Mouse (Mus musculus) layer of hippocampus, adult 9-11 months (tissue): ENCODE data around the gene Atp8b2.

ENCODE experiments used
- DNase-seq: peaks from one replicate; pipeline ENCODE4 v3.0.0; 2022

Gene Atp8b2

DNA sequence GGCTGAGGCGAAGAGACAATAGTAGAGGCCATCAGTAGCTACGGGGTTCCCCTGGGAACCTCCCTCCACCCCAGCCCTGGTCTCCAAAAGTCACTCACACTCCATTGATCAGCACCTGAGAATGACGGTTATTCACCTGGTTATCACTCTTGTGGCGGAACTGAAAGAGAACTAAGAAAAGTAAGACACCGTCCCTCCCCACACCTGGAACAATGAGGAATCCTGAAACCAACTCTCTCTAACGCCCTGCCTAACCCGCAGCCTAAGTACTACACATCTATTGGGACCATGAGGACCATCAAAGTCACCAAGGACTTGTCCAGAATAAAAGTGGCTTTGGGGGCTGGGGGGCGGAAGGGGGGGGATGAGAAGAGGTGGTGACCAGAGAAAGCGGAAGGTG is 5.4 kb downstream of the Atp8b2 start:
- no peak for DNase-seq

DNA sequence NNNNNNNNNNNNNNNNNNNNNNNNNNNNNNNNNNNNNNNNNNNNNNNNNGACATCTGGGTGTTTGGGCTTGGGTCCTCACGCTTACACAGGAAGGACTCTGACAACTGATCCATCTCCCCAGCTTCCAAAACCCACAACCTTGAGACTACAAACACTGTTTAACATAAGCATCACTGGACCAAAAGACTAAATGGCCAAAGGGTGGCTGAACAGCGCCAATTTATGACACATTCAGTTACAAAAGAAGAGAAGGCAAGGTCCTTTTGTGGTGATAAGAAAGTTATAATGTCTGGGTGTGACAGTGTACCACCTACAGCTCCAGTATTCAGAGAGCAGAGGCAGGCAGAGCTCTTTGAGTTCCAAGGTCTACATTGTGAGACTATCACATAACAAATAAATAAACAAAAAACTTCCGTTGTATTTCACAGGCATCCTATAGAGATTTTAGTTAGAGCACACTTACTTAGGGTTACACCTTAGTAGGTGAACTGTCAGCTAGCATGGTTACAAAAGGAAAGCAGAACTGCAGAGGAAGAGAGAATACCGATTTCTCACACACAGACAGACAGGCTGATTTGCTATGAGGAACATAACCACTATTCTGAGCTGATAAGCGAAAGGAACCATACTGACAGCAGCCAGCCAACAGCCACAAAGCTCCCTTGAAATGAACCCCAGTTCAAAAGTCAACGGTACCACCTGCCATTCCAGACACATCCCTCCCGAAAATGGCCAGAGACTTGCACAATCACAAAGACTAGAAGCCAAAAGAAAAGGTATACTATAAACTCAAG is 6.9 kb downstream of the Atp8b2 start:
- DNase-seq, result no peak

DNA sequence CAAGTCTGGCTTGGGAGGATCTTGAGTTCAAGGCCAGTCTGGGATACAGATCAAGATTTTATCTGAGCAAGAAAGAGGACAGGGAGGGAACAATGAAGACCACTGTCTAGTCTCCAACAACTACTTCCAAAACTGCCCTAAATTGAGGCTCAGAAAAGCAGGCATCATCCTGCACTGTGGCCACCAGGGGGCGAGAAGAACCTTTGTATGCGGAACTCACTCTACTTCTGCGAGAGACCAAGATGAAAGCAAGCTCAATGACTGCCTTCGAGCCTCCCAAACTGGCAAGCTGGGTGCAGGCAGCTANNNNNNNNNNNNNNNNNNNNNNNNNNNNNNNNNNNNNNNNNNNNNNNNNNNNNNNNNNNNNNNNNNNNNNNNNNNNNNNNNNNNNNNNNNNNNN is 9.9 kb downstream of the Atp8b2 start:
- peak; percentile 70 for DNase-seq

DNA sequence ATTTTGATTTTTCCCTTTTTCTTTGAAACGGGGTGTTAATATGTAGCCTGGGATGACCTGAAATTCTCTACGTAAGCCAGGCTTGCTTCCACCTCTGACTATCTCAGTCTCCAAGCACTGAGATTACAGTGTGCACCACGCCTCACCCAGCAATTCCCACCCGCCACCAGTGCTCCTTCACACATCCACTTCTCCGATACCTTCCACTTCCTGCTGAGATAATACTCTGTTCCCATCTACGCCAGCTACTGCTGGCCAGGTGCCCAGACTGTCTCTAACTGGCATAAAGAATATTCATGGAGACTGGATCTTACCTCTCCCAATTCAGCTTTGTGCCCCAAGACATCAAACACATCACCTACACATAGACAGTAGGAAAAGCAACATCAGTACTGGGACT is 14.7 kb downstream of the Atp8b2 start:
- no peak for DNase-seq

DNA sequence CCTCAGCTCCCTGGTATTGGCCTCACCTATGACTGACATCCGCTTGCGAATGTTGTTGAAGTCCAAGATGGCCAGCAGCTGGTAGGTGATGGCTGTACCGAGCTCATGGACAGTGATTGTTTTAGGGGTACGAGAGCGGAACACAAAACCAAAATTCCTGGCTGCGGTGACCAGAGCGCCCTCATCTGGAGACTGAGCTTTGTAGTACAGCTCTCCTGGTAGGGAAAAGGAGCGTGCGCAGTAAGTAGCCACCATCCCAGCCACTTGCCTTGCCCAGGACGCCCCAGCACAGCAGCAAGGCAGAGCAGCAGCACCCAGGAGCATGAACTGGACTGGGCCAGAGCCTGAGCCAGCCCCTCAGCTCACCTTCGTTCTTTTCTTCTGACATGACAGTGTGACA is 15.3 kb downstream of the Atp8b2 start:
- DNase-seq, result no peak

DNA sequence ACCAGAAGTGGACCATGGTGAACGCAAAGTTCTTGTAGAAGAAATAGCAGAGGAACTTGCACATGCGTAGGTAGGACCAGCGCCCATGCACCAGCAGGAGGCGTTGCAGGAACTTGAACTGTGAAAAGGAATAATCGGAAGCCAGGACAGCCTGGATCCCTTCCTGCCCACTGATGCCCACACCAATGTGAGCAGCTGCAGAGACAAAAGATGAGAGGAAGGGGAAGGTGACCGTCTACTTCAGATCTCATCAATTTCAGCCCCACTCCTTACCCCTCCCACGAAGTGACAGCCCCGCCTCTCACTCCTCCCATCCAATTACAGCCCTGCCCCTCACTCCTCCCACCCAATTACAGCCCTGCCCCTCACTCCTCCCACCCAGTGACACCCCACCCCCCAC is 18.3 kb downstream of the Atp8b2 start:
- no peak for DNase-seq

DNA sequence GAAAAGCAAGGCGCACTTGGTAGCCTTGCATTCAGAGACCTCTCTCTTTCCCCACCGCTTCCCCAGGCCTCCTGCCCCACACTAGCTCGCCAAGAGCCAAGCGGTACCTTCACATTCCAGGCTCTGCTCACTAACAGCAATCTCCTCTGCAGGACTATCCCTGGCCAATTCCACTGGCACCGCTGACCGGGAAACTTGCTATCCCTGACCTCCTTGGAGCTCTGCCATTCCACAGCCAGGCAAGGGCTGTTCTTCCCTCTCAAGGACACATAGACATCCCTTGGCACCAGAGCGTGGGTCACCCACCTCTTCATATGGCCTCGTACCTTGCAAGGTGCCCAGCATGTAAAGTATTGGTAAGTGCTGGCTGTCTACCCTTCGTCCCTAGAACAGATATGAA is 20.4 kb downstream of the Atp8b2 start:
- no peak for DNase-seq

DNA sequence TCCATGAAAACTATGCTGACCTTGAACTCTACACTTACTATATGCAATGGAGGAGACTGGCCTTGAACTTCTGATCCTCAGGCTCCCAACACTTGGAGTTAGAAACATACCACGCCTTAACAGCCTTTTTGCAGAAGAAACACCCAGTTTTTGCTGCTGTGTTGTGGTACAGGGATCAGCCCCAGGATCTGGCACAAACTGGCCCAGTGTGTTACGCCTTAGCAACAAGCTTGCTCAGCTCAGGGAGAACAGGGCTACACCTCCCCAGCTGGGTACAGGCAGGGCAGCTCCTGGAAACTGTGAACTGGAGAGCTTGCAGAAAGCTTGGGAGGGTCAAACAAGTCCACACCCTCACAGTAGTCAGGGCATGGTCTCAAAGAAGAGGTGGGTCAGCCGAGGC is 26.8 kb downstream of the Atp8b2 start:
- no peak for DNase-seq

DNA sequence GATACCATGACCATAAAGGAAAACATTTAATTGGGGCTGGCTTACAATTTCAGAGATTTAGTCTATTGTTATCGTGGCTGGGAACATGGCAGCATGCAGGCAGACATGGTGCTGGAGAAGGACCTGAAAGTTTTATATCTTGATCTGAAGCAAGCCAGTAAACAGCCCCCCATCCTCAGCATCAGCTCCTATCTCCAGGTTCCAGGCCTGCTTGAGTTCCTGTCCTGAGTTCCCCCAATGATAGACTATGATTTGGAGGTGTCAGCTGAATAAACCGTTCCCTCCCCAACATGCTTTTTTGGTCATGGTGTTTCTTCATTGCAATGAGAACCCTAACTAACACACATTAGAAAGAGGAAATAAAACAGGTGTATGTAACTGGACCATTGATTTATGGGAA is 30.4 kb downstream of the Atp8b2 start:
- no peak for DNase-seq

DNA sequence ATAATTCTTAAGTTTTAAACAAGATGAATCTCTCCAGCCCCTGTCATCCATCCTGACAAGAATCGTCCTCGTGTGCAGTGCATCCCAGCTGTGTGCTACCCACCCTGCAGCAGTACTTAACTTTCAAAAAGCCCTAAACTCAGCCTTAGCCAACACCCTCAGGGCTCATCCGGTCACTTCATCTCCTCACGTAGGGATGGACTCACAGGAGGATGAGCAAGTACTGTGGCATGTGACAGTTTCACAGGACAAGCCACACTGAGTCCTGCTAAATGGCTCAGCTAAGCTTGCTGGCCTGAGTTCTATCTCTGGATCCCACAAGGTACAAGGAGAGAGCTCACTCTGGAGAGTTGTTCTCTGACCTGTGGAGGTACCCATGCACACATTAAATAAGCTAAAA is 34.4 kb downstream of the Atp8b2 start:
- DNase-seq, result no peak

DNA sequence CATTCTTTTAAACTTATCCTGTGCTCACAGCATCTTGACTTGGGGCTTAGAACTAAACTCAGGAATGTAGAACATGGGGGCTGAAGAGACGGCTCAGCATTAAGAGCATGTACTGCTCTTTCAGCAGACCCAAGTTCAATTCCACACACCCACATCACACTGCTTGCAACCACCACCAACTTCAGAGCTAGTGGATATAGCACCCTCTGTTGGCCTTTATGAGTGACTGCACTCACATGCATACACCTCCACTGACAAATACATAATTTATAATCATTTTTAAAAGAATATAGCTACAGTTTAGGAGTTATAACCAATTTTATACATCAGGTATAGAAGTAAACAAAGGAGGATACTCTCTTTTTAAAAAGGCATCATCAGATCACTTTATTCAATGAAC is 36.9 kb downstream of the Atp8b2 start:
- no peak for DNase-seq

DNA sequence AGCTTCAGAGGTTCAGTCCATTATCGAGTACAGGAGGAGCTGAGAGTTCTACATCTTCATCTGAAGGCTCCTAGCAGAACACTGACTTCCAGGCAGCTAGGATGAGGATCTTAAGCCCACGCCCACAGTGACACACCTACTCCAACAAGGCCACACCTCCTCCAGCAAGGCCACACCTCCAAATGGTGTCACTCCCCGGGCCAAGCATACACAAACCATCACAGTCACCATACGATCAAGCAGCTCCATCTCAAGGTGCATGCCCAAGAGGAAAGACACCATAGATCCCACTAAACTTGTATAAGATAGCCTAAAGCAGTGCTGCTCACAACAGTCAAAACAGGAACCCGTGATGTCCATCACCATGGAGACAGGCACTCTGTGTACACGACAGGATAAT is 42.6 kb downstream of the Atp8b2 start:
- DNase-seq, result no peak

DNA sequence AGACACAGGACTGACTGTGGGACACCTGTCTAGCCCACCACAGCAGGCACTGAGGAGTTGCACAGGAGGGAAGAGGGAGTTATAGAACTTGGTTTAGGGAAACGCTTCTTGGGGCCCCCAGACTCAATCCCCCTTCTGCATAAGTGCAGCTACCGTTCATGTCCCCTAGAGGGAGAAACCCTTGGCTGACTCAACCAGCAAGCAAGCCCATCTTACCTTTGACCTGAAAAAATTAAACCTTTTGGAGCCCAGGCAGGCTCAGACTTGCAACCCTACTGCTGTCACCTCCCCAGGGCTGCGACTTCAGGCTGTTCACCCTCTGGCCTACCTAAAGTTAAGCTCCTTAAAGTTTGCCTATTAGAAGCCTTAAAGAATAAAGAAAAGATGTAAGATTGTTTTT is 45.9 kb downstream of the Atp8b2 start:
- DNase-seq, result no peak

DNA sequence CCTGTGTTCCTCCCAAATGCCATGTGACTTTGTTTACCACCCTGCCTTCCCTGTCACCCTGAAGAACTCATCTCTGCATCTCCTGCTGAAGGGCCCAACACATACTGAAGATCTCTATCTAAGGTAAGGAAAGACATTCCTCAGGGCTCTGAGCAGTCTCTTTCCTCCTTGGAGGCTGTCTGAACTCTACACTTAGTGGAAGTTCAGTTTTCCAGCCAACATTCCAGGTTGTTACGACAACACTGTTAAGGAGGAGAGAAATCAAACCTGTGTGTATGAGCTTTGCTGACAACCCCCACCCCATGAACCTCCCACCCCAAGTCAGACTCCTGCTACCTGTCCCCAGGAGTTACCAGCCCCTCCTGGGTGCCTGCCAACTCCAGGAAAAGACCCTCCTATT is 46.7 kb downstream of the Atp8b2 start:
- no peak for DNase-seq

DNA sequence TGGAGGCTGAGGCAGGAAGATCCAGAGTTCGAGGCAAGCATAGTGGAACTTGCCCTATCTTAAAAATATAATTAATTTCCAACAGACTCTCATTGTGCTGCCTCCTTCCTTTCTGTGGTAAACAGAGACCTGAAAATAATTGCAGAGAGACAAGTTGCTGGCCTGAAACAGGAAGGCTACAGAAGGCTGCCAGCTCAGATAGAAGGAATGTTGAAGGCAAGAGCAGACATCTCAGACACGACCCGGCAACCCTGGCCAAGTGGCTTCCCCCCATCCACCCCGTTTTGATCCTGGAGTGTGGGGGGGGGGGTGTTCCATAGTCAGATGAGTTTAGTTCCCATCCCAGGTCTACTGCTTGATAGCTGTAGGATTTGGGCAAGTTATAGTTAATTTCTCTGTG is 48.6 kb downstream of the Atp8b2 start:
- DNase-seq, result no peak

DNA sequence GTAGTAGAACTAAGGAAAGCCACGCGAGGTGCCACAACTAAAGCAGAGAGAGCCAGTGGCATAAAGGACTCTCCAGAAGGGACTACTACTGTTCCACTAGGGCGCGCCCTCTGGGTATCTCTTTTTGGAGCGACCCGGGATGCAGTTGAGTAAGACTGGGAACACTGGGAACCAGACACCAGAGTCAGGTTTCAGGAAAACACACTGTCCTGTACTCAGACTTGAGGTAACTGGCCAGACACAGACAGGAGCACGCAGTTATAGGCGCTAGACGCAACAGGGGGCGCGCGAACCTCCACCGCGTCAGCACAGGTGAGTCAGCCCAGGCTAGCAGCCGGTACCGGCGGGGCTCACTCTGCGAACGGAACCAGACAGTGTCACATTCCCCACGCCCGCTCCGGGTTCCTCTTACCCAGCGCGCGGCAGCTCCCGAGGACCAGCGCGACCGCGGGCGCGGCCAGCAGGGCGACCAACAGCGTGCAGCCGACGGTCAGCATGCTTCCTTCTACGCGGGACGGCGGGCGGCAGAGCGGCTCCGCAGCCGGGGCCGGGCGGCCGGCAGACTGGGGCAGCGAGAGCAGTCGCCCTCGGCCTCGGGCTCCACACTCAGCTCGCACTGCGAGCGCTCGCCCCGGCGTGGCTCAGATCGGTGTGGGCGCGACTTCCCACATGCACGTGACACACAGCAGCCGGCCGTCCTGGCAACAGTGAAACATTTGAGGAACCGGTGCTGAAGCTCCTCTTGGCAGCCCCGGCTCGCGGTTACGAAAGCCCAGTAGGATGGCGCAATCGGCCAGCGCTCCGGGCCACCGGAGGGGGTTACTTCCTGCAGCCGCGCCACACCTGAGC is 50.5 kb downstream of the Atp8b2 start, which contains the start of gene Il6ra:
Il6ra (minus strand) TSS at position 654 of the 849 bp plus-strand sequence.
- DNase-seq, result peak; percentile 92

DNA sequence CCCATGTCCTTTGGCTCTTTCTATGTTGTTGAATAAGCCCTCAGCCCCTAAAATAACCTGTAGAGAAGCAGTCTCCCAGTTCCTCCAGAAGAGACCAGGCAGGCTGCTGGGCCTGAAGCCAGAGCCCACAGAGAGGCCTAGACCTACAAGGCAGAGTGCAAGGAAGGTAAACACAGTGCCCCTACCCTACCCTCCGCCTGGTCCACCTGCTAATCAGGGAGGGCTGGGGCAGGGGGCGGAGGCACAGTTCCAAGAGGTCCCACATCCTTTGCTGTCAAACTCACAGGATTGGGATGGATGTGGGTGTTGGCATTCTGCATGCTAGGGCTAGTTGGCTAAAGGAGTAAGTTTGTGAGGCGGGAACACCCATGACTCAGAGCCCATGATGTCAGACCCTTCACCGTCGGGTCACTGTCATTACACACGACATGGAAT is 51.2 kb downstream of the Atp8b2 start:
- DNase-seq, result peak; percentile 34

DNA sequence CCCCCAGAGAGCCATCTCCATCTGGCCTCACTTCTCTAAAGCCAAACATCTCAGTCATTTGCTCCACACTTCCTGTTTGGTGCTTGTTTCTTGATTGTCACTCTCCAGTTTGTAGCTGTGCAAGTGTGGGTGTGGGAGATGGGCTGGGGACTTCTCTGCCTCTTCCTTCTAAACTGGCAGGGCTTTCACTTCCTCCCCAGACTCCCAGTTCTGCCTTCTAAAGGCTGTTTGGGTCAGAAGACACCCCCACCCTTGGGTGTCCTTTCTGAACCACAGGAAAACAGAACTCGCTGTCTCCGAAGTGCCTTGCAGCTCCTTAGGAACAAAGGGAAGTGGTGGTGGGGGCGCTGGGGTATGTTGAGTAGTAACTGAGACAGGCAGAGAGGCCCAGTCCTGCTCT is 52.1 kb downstream of the Atp8b2 start:
- DNase-seq, result peak; percentile 87

DNA sequence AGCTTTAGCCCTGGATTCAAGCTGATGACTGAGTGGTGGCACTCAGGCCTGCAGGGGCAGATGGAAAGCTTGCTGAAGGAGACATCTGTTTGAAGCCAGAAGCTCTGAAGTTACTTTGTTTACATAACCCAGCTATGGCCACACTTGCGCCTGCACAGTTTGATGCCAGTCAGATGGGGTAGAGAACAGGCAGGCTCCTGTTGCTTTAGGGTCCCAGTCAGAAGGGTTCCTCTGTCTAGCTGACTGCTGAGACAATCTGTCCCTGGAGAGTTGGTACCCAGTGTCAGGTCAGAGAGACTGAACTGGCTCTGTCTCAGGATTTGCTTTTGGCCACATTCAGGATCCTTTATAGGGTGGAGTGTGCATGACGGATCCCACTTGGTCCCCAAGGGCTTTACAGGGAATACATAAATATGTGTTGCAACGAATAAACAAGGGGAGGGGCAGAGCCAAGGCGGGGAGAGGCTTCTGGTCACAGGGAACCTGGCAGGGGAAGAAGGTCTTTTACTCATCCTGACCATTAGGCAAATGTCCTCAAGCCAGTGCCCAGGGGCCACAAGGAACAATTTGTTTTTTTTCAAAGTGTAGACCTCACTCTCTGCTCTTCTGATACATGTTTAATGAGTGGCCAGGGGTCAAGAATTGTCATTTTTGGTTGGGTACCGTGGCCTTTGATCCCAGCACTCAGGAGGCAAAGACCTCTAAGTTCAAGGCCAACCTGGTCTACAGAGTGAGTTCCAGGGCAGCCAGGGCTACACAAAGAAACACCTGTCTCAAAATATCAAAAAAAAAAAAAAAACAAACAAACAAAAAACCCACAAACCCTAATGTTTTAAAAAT is 53.4 kb downstream of the Atp8b2 start:
- no peak for DNase-seq

DNA sequence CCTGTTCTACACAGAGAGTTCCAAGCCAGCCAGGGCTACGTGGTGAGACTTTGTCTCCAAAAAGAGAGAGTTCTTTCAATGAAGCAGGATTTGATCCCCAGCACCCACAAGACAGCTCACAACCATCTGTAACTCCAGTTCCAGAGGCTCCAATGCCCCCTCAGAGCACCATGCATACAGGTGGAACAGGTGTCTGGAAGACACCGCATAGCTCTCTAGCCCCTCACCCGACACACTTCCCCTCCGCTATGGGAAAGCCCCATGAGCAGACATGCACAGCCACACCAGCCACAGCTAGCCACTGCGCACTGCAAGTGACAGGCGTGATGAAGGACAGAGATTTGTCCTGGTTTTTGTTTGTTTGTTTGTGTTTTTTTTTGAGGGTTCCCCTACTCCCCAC is 54.5 kb downstream of the Atp8b2 start:
- no peak for DNase-seq

DNA sequence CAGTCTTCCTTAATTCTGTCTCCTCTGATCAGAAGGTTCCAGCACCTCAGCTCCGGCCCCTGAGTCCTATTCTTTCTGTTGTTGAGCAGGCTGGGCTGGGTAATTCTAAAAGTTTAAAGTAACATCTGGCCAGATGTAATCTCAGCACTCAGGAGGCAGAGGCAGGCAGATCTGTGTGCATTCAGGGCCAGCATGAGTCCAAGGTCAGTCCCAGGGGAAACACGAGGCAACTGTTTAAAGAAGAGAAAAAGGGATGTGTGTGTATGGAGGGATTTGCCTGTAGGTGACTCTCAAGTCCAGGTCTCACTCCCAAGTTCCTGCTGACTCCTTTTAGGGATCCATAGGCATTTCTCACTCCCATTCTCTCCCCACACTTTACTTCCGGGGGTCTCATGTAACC is 55.5 kb downstream of the Atp8b2 start:
- no peak for DNase-seq

DNA sequence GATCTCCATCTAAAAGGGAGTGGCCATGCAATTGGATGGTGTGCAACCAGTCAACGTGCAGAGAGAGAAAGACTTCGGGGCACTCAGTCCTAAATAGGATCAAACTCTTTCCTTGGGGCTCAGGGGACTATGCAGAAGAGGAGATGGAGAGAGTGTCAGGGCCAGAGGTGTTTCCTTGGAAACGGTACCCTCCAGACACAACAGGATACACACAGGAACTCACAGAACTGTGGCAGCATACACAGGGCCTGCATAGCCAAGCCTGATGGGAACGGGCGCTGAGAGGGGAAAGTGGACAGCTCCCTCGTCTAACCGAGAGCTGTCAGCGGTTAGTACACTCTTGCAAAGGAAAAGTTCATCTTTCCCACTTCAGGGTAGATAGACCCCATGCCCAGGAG is 63.8 kb downstream of the Atp8b2 start:
- DNase-seq, result no peak

DNA sequence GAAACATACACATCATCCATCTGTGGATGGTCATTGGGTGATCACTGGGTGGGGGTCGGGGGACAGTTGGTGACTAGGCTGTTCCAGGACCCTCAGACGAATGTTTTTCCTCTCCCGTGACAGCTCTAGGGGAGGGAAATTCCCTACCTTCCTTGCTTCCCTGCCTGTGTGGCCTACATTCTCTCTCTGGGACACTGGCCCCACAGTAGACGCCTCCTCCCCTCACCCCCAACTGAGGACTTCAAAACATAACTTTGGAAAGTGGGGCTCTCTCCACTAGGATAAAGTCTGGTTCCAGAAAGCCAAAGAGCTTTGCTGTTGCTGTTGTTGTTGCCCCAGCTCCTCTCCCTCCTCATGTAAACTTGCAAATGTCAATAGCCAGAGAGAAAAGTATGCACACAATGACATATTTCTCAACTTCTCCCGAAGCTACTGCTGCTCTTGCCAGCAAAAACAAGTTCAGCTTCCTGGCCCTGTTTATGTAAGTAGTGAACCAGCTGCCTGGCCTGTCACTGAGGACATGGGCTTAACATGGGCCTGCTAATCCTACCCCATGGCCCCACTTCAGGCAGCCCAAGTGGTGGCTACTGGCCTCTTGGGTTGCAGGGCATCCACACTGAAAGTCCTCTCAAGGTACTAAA is 64.3 kb downstream of the Atp8b2 start:
- no peak for DNase-seq
